Mouse (Mus musculus) stomach, postnatal 0 days (tissue): ENCODE measurements around the gene Dnajb14. TPM values are rescaled to one million over a fixed set of nuclear protein-coding genes. Genes with fewer than 3 reads are reported as not detected.
A peak's percentile ranks its signal among the peaks of the same experiment; 100 is the strongest.
"Not testable (repeated sequence)": the region's sequence is repeated elsewhere in the genome, so short reads cannot be mapped to it uniquely, and the experiment has no call there.

Experiments
- ATAC-seq: fragments of 200-750 bp; cut with Nextera tagmentation; 2 replicates; pipeline ENCODE4 v1.8.0; 2017; ENCODE audit not compliant: low FRiP score, low TSS enrichment
- DNase-seq: peaks from one replicate; pipeline ENCODE4 v3.0.0-alpha.2; 2016; ENCODE audit warnings: low spot score
- H3K27ac ChIP-seq: fragments of 300-500 bp; sonication (generic); replicated peaks from 2 replicates; pipeline ENCODE4 v1.5.1; 2014; ENCODE audit warnings: mild to moderate bottlenecking, control low read depth
- H3K27me3 ChIP-seq: fragments of 300-500 bp; sonication (generic); 2 replicates; pipeline ENCODE4 v1.6.1; 2014; ENCODE audit warnings: low read length; ENCODE audit not compliant: control insufficient read depth, insufficient read depth
- H3K36me3 ChIP-seq: fragments of 300-500 bp; sonication (generic); 2 replicates; pipeline ENCODE4 v1.6.1; 2014; ENCODE audit warnings: low read length, mixed read lengths; ENCODE audit not compliant: control insufficient read depth, insufficient read depth
- H3K4me1 ChIP-seq: fragments of 300-500 bp; sonication (generic); replicated peaks from 2 replicates; pipeline ENCODE4 v1.6.1; 2014; ENCODE audit warnings: antibody characterized with exemption; ENCODE audit not compliant: control insufficient read depth, insufficient read depth
- H3K4me2 ChIP-seq: fragments of 300-500 bp; sonication (generic); replicated peaks from 2 replicates; pipeline ENCODE4 v1.6.1; 2014; ENCODE audit warnings: low read depth, mild to moderate bottlenecking, control low read depth, moderate library complexity
- H3K4me3 ChIP-seq: fragments of 300-500 bp; sonication (generic); 2 replicates; pipeline ENCODE4 v1.5.1; 2014; ENCODE audit warnings: low read depth, low read length, control low read depth
- H3K9ac ChIP-seq: fragments of 300-500 bp; sonication (generic); 2 replicates; pipeline ENCODE4 v1.6.1; 2014; ENCODE audit warnings: mild to moderate bottlenecking, low read length, control low read depth, mixed read lengths
- H3K9me3 ChIP-seq: fragments of 300-500 bp; sonication (generic); 2 replicates; pipeline ENCODE4 v1.6.1; 2016; ENCODE audit warnings: low read length; ENCODE audit not compliant: control insufficient read depth
- CTCF ChIP-seq: IDR thresholded peaks from 2 replicates; pipeline ENCODE4 v1.5.1; 2016; ENCODE audit warnings: antibody characterized with exemption, low read depth, mild to moderate bottlenecking, moderate library complexity
- EP300 ChIP-seq: optimal IDR thresholded peaks from 2 replicates; pipeline ENCODE3; 2016; ENCODE audit warnings: antibody characterized with exemption
- WGBS: fragments of 180-500 bp; shearing (Covaris S2); extraction: QIAGEN DNeasy Blood & Tissue Kit; methylation state at CpG from one replicate; pipeline ENCODE4 v1.1.7; 2014; 5-methylcytosine and 5-hydroxymethylcytosine counted together
- polyA plus RNA-seq: library from polyadenylated mRNA; unstranded; fragments of >200 nt; fragmentation: Nextera tagmentation; extraction: Ambion mirVana; gene quantifications from 2 replicates; pipeline ENCODE4 v1.2.1, GENCODE M21; 2015

Dnajb14 gene
- polyA plus RNA-seq, 1 experiment from 2014 or later = 12.6 TPM

- TF ChIP-seq EP300 = no peak
- TF ChIP-seq CTCF = no peak
- 70% methylated on average over 5 of the region's 5 CpGs for WGBS
- no peaks in the 10 kb centered on the region for H3K27me3 ChIP-seq
Measured at GRCm38 (mm10) chr3:137846552-137846951, 20.9 kb upstream of the Dnajb14 start.

GRCm38 (mm10) chr3:137848354-137848753 lies 19.1 kb upstream of the Dnajb14 start:
- ATAC-seq (no peak), DNase-seq (no peak)
- no peak overlapping the region for H3K27ac ChIP-seq
- no peak for TF ChIP-seq CTCF
- TF ChIP-seq EP300 = no peak
- H3K27me3 ChIP-seq = no peaks in the 10 kb centered on the region
- H3K4me1 ChIP-seq = no peaks in the 10 kb centered on the region
- 89% methylated on average over 9 of the region's 9 CpGs for WGBS
- H3K9ac ChIP-seq = no peak overlapping the region
- no peak overlapping the region for H3K4me2 ChIP-seq
- no peaks in the 10 kb centered on the region for H3K36me3 ChIP-seq
- H3K4me3 ChIP-seq = no peak overlapping the region
- no peaks in the 10 kb centered on the region for H3K9me3 ChIP-seq

More at GRCm38 (mm10) chr3:137846552-137846951, 20.9 kb upstream of the Dnajb14 start:
- Histone ChIP-seq H3K4me3 (no peak overlapping the region), H3K4me1 (no peaks in the 10 kb centered on the region), H3K36me3 (no peaks in the 10 kb centered on the region), H3K9me3 (no peaks in the 10 kb centered on the region), H3K9ac (no peak overlapping the region), H3K4me2 (no peak overlapping the region), H3K27ac (no peak overlapping the region)
- no peak for ATAC-seq
- no peak for DNase-seq

- Histone ChIP-seq H3K36me3 (no peaks in the 10 kb centered on the region), H3K4me3 (no peak overlapping the region), H3K27me3 (no peaks in the 10 kb centered on the region), H3K9me3 (no peaks in the 10 kb centered on the region), H3K9ac (no peak overlapping the region), H3K4me1 (no peaks in the 10 kb centered on the region), H3K4me2 (no peak overlapping the region), H3K27ac (no peak overlapping the region)
- DNase-seq = peak; percentile 40
- WGBS = 70% methylated on average over 5 of the region's 5 CpGs
- ATAC-seq = peak; percentile 87
- TF ChIP-seq EP300 (no peak), CTCF (0 out of 2 replicates have a peak, but pooled peaks have one; percentile 27)
Measured at GRCm38 (mm10) chr3:137849697-137850096, 17.8 kb upstream of the Dnajb14 start.

GRCm38 (mm10) chr3:137851196-137851595 lies 16.3 kb upstream of the Dnajb14 start:
- Histone ChIP-seq H3K27ac (no peak overlapping the region), H3K27me3 (no peaks in the 10 kb centered on the region), H3K4me2 (no peak overlapping the region), H3K9ac (no peak overlapping the region), H3K4me1 (no peaks in the 10 kb centered on the region), H3K36me3 (no peaks in the 10 kb centered on the region), H3K4me3 (no peak overlapping the region), H3K9me3 (no peaks in the 10 kb centered on the region)
- TF ChIP-seq EP300 = no peak
- TF ChIP-seq CTCF = 0 out of 2 replicates have a peak, but pooled peaks have one; percentile 15
- DNase-seq (no peak), ATAC-seq (no peak)
- WGBS = 89% methylated on average over 2 of the region's 2 CpGs

GRCm38 (mm10) chr3:137853011-137853410 lies 14.5 kb upstream of the Dnajb14 start:
- not testable (repeated sequence) for H3K27me3 ChIP-seq, DNase-seq, H3K4me1 ChIP-seq, H3K9me3 ChIP-seq, H3K27ac ChIP-seq, H3K36me3 ChIP-seq, H3K4me3 ChIP-seq, ATAC-seq, H3K4me2 ChIP-seq, H3K9ac ChIP-seq
- 89% methylated on average over 1 of the region's 1 CpGs for WGBS

- Histone ChIP-seq H3K27ac (no peak overlapping the region), H3K9me3 (no peaks in the 10 kb centered on the region), H3K9ac (no peak overlapping the region), H3K4me1 (no peaks in the 10 kb centered on the region), H3K4me3 (no peak overlapping the region), H3K36me3 (no peaks in the 10 kb centered on the region), H3K27me3 (no peaks in the 10 kb centered on the region), H3K4me2 (no peak overlapping the region)
- ATAC-seq (no peak), DNase-seq (no peak)
- no peak for TF ChIP-seq CTCF
- WGBS = 51% methylated on average over 3 of the region's 3 CpGs
Measured at GRCm38 (mm10) chr3:137855328-137855727, 12.1 kb upstream of the Dnajb14 start.
